Mouse (Mus musculus) lung, adult 2 months (tissue): ENCODE results near the gene Rgl1. TPM values are rescaled to one million over a fixed set of nuclear protein-coding genes. Genes with fewer than 3 reads are reported as not detected.

Experiments
- DNase-seq: peaks from one replicate; pipeline ENCODE4 v3.0.0; 2022
- H3K4me1 ChIP-seq: fragments of 200-500 bp; 2 replicates; pipeline ENCODE4 v1.6.1; 2011; ENCODE audit warnings: low read length; ENCODE audit not compliant: control insufficient read depth, insufficient read depth
- H3K4me3 ChIP-seq: fragments of 200-500 bp; replicated peaks from 2 replicates; pipeline ENCODE3; 2011; ENCODE audit warnings: low read depth, mild to moderate bottlenecking, control low read depth, low read length; ENCODE audit errors: extremely low read depth
- CTCF ChIP-seq: fragments of 200-500 bp; IDR thresholded peaks from 2 replicates; pipeline ENCODE4 v1.5.1; 2011; ENCODE audit warnings: mild to moderate bottlenecking, low read length, control low read depth; ENCODE audit not compliant: insufficient read depth
- POLR2A ChIP-seq: fragments of 200-500 bp; IDR thresholded peaks from 2 replicates; pipeline ENCODE4 v1.6.1; 2011; ENCODE audit warnings: low read depth, mild to moderate bottlenecking, control low read depth, low read length, borderline replicate concordance; ENCODE audit errors: extremely low read depth
- WGBS: fragments of 180-500 bp; shearing (Covaris S2); methylation state at CpG from one replicate; pipeline ENCODE4 v1.1.7; 2018; 5-methylcytosine and 5-hydroxymethylcytosine counted together
- polyA plus RNA-seq: library from polyadenylated mRNA; depleted of rRNA; stranded (reverse); fragments of >200 nt; gene quantifications from 2 replicates; pipeline ENCODE4 v1.2.3, GENCODE M21; 2012

The Rgl1 gene
- polyA plus RNA-seq, 1 experiment: 35.7 TPM

GRCm38 (mm10) chr1:152555944-152556573 is 210.1 kb downstream of the Rgl1 start:
- TF ChIP-seq CTCF (no peak), POLR2A (no peak)
- WGBS: 14% methylated on average over 7 of the region's 7 CpGs
- DNase-seq: peak; percentile 37
- peaks cover 16% of the 10 kb centered on the region for H3K4me1 ChIP-seq
- no peak overlapping the region for H3K4me3 ChIP-seq

GRCm38 (mm10) chr1:152553912-152554547 is 212.1 kb downstream of the Rgl1 start:
- Histone ChIP-seq H3K4me3 (no peak overlapping the region), H3K4me1 (peaks cover 11% of the 10 kb centered on the region)
- WGBS: 84% methylated on average over 15 of the region's 15 CpGs
- TF ChIP-seq POLR2A (no peak), CTCF (no peak)
- DNase-seq: no peak

DNA sequence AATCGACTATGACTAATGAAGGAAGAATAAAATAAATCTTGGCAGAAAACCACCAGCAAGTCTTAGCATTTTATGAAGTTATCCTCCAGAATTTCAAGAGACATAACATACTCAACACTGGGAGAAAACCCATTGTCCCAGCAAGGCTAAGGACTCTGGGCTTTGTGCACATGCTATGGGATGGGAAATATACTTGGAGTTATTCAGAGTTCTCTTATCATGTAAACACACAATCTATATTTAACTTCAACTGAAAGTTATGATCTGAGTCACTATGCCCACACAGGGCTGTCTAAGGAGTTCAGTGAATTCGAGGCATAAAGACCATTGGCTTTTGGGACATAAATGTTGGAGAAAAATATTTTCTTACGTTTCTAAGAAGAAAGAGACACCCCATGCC is 215.2 kb downstream of the Rgl1 start:
- TF ChIP-seq POLR2A (no peak), CTCF (no peak)
- no peak for DNase-seq
- 55% methylated on average over 3 of the region's 3 CpGs for WGBS
- Histone ChIP-seq H3K4me3 (no peak overlapping the region), H3K4me1 (peaks cover 5% of the 10 kb centered on the region)

GRCm38 (mm10) chr1:152550544-152550943 is 215.6 kb downstream of the Rgl1 start:
- 65% methylated on average over 2 of the region's 2 CpGs for WGBS
- DNase-seq: no peak
- TF ChIP-seq CTCF (no peak), POLR2A (no peak)
- H3K4me1 ChIP-seq: peaks cover under 1% of the 10 kb centered on the region; the same call in 1 of the 2 replicates
- no peak overlapping the region for H3K4me3 ChIP-seq

- H3K4me3 ChIP-seq: no peak overlapping the region
- TF ChIP-seq POLR2A: no peak
- TF ChIP-seq CTCF: no peak
- H3K4me1 ChIP-seq: no peaks in the 10 kb centered on the region
- WGBS: 69% methylated on average over 13 of the region's 13 CpGs
- no peak for DNase-seq
These were observed 217.0 kb downstream of the Rgl1 start for GRCm38 (mm10) chr1:152549061-152549738.

GRCm38 (mm10) chr1:152543449-152544159 is 222.5 kb downstream of the Rgl1 start:
- TF ChIP-seq CTCF: no peak
- no peak for TF ChIP-seq POLR2A
- 72% methylated on average over 2 of the region's 2 CpGs for WGBS

GRCm38 (mm10) chr1:152542747-152543378 is 223.3 kb downstream of the Rgl1 start:
- DNase-seq: no peak
- H3K4me3 ChIP-seq: no peak overlapping the region
- WGBS: 90% methylated on average over 6 of the region's 6 CpGs
- H3K4me1 ChIP-seq: no peaks in the 10 kb centered on the region
- TF ChIP-seq POLR2A (no peak), CTCF (no peak)

More at GRCm38 (mm10) chr1:152543449-152544159, 222.5 kb downstream of the Rgl1 start:
- Histone ChIP-seq H3K4me3 (no peak overlapping the region), H3K4me1 (no peaks in the 10 kb centered on the region)
- no peak for DNase-seq

- WGBS: 77% methylated on average over 3 of the region's 3 CpGs
- TF ChIP-seq POLR2A: no peak
- TF ChIP-seq CTCF: no peak
- H3K4me1 ChIP-seq: no peaks in the 10 kb centered on the region
- H3K4me3 ChIP-seq: no peak overlapping the region
- DNase-seq: no peak
These were observed 225.8 kb downstream of the Rgl1 start for GRCm38 (mm10) chr1:152540304-152540887.

- H3K4me1 ChIP-seq: no peaks in the 10 kb centered on the region
- no peak overlapping the region for H3K4me3 ChIP-seq
- no peak for TF ChIP-seq POLR2A
- TF ChIP-seq CTCF: no peak
- 83% methylated on average over 4 of the region's 4 CpGs for WGBS
- DNase-seq: no peak
These were observed 227.3 kb downstream of the Rgl1 start for GRCm38 (mm10) chr1:152538817-152539216.
